Mouse (Mus musculus) gastrocnemius, postnatal 36 days (tissue): ENCODE data around the gene Tmf1. TPM values are rescaled to one million over a fixed set of nuclear protein-coding genes. Genes with fewer than 3 reads are reported as not detected.

Experiments used
- DNase-seq, 2 experiments: peaks; one replicate each; pipeline ENCODE4 v3.0.0; 2022
- intact Hi-C: fragments of 180-260 bp; cut with DNase I; formaldehyde crosslinking; loops from one replicate; pipeline ENCODE4 v1.15.1; 2025
- total RNA-seq, 2 experiments: library from RNA; stranded (reverse); gene quantifications; 2 replicates each; pipeline ENCODE4 v1.2.3; 2021

Tmf1 gene
- total RNA-seq, 2 experiments from 2014 or later: 37.4 to 42.6 TPM

GRCm38 (mm10) chr6:97118327-97118726, 60.6 kb downstream of the Tmf1 start:
- no peak for DNase-seq
- intact Hi-C loops: no loop called here

GRCm38 (mm10) chr6:97116896-97117295, 62.0 kb downstream of the Tmf1 start:
- intact Hi-C loops: no loop called here
- DNase-seq: no peak

GRCm38 (mm10) chr6:97114821-97115220, 64.1 kb downstream of the Tmf1 start:
- DNase-seq: no peak
- intact Hi-C loops: no loop called here

- DNase-seq: no peak
- intact Hi-C loops: no loop called here
Measured at GRCm38 (mm10) chr6:97112177-97112576, 66.7 kb downstream of the Tmf1 start.

GRCm38 (mm10) chr6:97106777-97107176, 72.1 kb downstream of the Tmf1 start:
- intact Hi-C loops: no loop called here
- DNase-seq: no peak

GRCm38 (mm10) chr6:97106106-97106505, 72.8 kb downstream of the Tmf1 start:
- no peak for DNase-seq
- intact Hi-C loops: no loop called here

GRCm38 (mm10) chr6:97104264-97104852, 74.6 kb downstream of the Tmf1 start:
- no peak for DNase-seq
- intact Hi-C loops: no loop called here

Other genes starting within 250 kb of the Tmf1 start
- gene Fam19a4, start 118.7 kb downstream of the Tmf1 start, total RNA-seq: under 1 TPM; 0.28 to 0.49 TPM
- gene Eogt, start 29.9 kb downstream of the Tmf1 start, total RNA-seq: 1 to 10 TPM; 6.1 to 6.6 TPM
- gene Uba3, start 26.5 kb upstream of the Tmf1 start, total RNA-seq: 10 to 100 TPM; 31.7 to 32.2 TPM
- 100 to 1,000 TPM; 133 to 150 TPM for gene Arl6ip5, start 31.6 kb upstream of the Tmf1 start, total RNA-seq
- gene Lmod3, start 73.6 kb upstream of the Tmf1 start, total RNA-seq: 100 to 1,000 TPM; 126 to 132 TPM